Mouse (Mus musculus): Measurements from ENCODE around the gene Arpc2. TPM values are rescaled to one million over a fixed set of nuclear protein-coding genes. Genes with fewer than 3 reads are reported as not detected.
"Not testable (repeated sequence)": the region's sequence is repeated elsewhere in the genome, so short reads cannot be mapped to it uniquely, and the experiment has no call there.

The Arpc2 gene
- total RNA-seq, 4 experiments from 2014 or later, result 212 to 241 (median 232) TPM

GRCm38 (mm10) chr1:74282896-74283625 lies 47.2 kb downstream of the Arpc2 start:
- no peak for DNase-seq (ENCODE audit: low spot score in 2 of 2)

GRCm38 (mm10) chr1:74283686-74284463 lies 48.0 kb downstream of the Arpc2 start:
- peak in 1 of 2 experiments; percentile 54 for DNase-seq (ENCODE audit: low spot score in 2 of 2)

DNA sequence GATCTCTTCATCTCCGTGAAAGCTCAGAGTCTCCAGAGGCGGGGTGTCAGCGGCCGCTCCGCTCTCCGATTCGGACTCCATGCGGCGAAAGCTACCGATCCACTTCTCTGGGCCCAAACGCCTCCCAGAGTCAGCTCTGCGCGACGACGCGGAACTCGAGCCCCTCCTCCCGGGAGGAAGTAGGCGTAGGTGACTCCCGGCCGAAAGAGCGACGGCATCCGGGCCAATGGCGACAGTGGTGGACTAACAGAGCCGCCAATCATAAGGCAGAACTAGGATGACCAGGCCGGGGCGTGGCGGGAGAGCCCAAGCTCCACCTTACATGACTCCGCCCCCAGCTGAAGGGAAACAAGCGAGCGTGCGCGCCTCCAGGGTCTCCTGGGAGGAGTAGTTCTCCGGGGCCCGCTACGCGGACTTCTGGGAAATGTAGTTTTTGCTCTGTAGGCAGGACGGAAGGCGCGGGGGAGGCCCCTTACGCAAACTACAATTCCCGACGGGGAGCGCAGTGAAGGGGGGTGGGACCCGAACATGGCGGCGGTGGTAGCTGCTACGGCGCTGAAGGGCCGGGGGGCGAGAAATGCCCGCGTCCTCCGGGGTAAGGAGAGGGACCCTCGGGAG lies 48.8 kb downstream of the Arpc2 start, which contains the start of the genes Aamp and Pnkd:
Gene Aamp (minus strand): TSS at position 196 of the 618 bp plus-strand sequence.
Gene Pnkd (plus strand): TSS at position 388 of the 618 bp plus-strand sequence.
- peak; percentile 93 to 100 for DNase-seq (ENCODE audit: low spot score in 2 of 2)

DNA sequence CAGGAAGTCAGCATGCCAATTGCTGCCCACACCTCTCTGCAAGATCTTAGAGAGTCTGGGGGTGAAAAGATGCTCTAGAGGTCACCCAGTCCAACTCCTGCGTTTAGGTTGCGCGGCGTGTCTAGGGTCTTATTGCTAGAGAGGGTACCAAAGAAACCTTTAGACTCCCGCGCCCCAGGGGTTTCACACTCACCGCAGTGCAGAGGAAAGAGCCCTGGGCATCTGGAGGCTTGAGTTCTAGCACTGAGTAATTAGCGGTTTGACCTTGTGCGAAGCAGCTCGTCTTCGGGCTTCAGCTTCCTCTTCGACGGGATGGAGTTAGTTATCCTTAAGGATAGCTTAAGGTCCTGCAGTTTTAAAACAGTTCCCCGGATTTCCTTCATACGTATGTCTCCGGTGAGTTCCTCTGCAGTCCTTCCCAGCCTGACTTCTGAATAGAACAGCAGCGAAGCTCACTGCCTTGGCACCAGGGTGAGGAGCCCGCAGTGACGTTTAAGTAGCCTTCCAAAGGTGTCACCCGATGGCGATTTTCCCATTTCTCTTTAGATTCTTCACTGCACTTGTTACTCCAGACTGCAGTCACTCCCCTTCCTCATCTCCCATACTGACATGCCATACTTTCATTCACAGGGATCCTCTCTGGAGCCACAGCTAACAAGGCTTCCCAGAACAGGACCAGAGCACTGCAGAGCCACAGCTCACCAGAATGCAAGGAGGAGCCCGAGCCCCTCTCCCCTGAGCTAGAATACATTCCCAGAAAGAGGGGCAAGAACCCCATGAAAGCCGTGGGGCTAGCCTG lies 49.5 kb downstream of the Arpc2 start:
- DNase-seq (ENCODE audit: low spot score in 2 of 2), result peak in 1 of 2 experiments; percentile 60

DNA sequence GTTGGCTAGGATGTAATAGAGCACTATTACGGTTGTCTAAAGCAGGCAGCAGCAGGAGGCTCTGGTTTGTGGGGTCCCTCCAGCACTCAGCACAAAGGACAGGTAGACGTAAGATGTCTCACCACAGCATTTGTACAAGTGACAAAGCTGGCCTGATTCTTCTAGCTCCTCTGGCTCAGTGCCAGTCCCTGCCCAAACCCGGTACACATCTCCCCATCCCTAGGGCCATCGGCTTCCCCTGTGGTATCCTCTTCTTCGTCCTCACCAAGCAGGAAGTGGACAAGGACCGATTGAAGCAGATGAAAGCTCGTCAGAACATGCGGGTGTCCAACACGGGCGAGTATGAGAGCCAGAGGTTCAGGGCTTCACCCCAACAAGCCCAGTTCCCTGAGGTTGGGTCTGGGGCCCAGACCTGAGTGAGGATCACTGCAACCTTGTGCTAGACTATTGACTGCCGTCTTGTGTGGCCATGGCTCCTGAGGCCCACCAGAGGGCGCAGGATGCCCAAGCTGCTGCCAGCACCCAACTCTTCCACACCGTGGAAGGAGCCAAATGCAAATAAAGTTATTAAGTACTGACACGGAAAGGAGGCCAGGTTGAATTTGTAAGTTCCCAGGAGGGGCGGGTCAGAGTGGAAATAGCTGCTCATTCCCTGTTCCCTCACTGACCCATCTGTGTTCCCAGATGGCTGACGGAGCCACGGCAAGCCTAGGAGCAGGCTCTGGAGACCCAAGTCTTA lies 51.2 kb downstream of the Arpc2 start:
- not testable (repeated sequence) for DNase-seq (ENCODE audit: low spot score in 2 of 2)

DNA sequence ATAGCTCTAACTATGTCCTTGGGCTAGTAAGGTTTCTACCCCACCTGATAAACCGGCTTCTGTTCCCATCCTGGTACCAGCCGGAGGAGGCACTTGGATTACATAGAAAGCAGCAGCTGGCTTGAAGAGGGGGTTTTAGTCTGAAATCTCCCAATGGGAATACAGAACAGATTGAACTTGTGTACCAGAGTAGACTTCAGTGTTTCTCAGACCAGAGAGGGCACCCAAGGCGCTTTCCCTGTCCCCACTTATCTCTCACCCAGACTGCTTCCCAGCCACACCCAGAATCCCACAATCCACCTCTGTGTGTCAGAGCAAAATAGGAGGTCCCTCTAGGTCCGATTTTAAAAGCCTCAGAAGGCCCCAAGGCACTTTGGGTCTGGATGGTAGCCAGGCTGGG lies 52.4 kb downstream of the Arpc2 start:
- no peak for DNase-seq (ENCODE audit: low spot score in 2 of 2)

DNA sequence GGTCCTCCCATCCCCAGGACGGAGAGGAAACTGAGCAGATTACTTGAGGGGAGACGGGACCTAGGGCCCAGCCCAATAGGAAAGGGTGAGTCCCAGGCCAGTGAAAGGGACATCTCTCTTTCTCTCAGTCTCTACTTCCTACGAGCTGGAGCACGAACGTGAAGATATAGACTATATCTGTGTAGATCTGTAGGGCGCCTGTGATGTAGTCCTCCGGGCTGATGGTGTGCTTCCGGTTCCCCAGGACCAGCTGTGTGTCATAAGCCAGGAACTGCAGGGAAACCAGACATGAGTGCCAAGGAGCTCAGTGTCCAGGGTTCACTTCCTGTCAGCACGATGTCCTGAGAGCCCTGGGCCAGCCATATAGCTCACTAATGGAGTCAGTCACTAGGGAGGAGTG lies 53.4 kb downstream of the Arpc2 start:
- no peak for DNase-seq (ENCODE audit: low spot score in 2 of 2)

GRCm38 (mm10) chr1:74289740-74290139 lies 53.9 kb downstream of the Arpc2 start:
- DNase-seq (ENCODE audit: low spot score in 2 of 2), result no peak

DNA sequence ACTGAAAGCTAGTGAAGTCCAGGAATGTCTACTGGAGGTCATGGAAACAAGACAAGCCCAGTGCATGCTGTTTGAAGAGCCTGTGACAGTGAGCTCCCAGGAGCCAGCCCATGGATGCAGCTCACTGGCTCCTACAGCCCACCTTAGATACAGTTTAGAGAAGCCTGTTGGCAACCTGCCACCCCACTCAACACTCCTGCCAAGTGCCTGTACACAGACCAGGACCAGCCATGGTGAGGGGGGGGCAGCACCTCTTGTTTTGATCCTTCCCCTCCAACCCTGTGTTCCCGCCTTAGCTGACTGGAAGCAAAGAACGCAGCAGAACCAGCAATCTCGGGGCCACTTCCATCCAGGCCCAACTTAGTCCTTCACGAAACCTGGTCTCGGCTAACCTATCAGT lies 54.3 kb downstream of the Arpc2 start:
- no peak for DNase-seq (ENCODE audit: low spot score in 2 of 2)

GRCm38 (mm10) chr1:74292331-74293020 lies 56.6 kb downstream of the Arpc2 start:
- DNase-seq (ENCODE audit: low spot score in 2 of 2), result no peak

GRCm38 (mm10) chr1:74293306-74293960 lies 57.5 kb downstream of the Arpc2 start:
- no peak for DNase-seq (ENCODE audit: low spot score in 2 of 2)

- DNase-seq (ENCODE audit: low spot score in 2 of 2), result no peak
Observed at GRCm38 (mm10) chr1:74294090-74294643, 58.3 kb downstream of the Arpc2 start.

- DNase-seq (ENCODE audit: low spot score in 2 of 2), result peak in 1 of 2 experiments; percentile 48
Observed at GRCm38 (mm10) chr1:74294733-74295455, 59.0 kb downstream of the Arpc2 start.

DNA sequence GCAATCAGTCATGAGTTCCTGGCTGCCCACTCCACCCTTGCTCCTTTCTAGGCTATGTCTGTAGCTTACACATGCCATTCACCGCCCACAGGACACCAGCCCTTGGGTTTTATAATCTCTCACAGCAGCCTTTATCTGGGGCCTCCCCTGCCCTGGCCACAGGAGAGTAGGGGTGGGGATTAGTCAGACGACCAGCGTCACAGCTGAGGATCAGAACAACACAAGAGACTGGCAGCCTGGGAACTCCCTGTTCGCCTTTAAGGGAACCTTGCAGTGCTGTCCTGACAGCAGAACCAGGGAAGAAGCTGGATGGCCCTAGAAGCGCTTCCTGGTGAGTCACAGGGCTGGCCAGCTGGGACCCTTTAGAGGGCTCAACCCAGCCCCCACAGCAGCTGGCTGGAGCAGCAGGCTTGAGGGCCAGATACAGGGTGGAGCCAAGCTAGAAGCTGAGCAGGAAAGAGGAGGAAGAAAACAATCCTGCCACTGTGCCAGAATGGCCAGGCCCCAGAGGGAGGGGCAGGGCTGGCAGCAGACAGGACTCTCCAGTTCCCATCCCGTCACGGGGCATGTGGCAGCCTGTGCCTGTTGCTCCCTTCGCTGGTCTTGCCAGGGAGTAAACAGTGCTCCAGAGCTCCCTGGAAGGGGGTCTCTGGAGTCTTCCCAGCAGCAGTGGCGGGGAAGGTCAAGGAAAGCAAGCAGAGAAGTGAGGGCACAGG lies 59.7 kb downstream of the Arpc2 start:
- DNase-seq (ENCODE audit: low spot score in 2 of 2), result peak; percentile 63 to 94

- no peak for DNase-seq (ENCODE audit: low spot score in 2 of 2)
Observed at GRCm38 (mm10) chr1:74296477-74296876, 60.6 kb downstream of the Arpc2 start.

DNA sequence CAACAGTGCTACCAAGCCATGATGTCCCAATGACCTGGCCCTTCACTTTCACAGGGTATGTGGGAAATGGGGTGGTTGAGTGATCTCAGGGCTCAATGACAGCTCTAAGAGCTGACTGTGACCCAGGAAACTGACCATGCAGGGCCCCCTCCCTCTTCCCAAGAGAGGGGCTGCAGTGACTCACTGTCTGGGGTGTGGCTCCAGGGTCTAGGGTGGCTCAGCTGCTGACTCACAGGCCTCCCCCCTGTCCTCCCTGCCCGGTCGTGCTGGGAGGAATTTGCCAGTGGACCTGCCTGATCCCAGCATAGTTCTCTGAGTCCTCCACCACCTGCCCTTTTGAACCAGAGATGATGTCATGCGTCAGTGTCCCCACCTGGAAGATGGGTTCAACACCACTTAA lies 61.4 kb downstream of the Arpc2 start:
- no peak for DNase-seq (ENCODE audit: low spot score in 2 of 2)

- no peak for DNase-seq (ENCODE audit: low spot score in 2 of 2)
Observed at GRCm38 (mm10) chr1:74298157-74298750, 62.4 kb downstream of the Arpc2 start.

Data from left cerebral cortex, adult 8-10 months (tissue).